Mouse (Mus musculus) B cell, adult 2 months (primary cell): ENCODE data around the gene Duoxa1.
"Not testable (repeated sequence)": the region's sequence is repeated elsewhere in the genome, so short reads cannot be mapped to it uniquely, and the experiment has no call there.

Experiments
- DNase-seq, 2 experiments: peaks; one replicate each; pipeline ENCODE4 v3.0.0; 2022

Gene Duoxa1

DNA sequence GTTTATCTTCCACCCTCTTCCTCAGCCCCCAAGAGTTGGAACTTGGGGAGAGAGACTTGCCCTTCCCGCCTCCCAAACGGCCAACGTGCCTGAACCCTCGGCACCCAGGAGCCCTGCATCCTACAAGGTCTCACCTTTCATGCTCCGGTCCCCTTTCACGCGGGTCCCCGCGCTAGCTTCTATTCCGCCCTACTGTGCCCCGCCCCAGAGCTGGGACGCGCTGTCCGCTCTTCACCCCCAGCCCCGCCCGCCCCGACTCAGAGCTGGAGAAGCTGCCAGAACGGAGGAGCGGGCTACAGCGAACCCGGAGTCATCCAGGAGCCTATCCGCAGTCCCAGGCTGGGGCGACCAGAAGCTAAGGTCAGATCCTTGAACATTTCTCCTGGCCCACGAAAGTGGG lies at the start of gene Duoxa1:
Gene Duoxa1, minus strand, starts transcription at position 195 of the 400 bp plus-strand sequence.
- DNase-seq: no peak

DNA sequence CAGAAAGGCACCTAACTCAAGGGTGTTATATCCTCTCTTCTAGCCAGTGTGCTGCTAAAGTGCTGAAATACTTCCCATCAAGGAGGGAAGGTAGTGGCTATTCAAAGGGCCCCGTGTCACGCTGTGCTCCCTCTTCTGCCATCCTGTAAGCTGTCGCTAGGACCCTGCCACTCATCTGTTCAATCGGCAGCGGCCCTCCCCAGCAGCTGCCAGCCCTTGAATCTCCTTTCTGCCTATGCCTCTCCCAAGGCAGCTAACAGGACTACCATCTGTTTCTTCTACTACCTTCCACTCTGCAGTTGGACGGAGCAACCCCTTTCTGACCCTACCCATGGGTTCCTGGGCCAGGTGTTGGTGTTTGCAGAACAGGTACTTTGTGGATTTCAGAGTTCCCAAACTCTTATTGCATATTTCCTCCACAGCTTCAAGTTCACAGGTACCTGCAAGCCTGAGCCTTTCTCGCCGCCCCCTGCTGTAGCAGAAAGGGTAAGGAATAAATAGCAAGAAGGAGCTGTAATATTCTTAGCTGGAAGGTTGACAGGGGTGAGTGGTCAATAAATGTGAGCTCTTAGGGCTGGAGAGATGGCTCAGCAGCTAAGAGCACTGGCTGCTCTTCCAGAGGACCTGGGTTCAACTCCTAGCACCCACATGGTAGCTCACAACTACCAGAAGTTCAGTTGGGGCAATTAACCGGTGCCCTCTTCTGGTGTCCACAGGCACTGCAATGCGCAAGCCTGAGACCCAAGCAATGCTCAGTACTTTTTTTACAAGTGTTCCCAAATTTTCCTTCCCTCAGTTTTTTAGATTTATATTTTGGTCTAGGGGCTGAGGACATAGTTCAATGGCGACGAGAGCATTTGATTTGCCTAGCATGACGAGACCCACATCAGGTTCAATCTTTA lies 49.3 kb upstream of the Duoxa1 start:
- DNase-seq: no peak

DNA sequence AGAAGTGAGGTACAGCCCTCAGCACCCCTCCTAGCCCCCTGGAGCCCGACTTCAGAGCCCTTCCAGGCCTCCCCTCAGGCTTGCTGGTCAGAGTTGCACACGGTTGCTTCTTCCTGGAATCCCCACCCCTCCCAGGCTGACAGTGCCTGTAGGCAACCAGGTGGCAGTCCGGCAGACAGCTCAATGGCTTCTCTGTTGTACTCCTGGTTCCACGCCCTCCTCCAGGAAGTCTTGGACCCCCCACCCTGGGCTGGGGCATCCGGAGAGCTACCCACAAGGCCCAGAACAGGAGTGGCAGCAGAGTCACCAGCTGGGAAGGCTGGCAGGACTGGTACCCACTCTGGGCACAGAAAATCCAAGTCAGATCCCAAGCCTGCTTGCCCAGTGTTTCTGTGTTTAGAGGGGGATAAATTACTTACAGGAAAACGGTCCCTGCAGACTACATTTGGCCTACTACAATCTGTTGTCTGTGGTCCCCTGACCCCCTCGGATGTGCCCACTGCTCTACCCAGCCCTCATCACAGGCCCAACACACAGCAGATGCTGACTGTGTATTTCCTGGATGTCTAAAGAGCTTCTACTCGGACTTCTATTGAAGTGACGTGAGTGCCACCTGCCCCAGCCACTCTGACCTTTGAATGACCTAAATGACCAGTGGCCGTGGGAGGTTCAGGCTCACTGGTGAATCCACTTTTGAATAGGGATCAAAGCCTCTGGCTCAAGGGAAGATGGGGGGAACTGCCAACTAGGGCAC lies 48.5 kb upstream of the Duoxa1 start:
- DNase-seq: no peak

DNA sequence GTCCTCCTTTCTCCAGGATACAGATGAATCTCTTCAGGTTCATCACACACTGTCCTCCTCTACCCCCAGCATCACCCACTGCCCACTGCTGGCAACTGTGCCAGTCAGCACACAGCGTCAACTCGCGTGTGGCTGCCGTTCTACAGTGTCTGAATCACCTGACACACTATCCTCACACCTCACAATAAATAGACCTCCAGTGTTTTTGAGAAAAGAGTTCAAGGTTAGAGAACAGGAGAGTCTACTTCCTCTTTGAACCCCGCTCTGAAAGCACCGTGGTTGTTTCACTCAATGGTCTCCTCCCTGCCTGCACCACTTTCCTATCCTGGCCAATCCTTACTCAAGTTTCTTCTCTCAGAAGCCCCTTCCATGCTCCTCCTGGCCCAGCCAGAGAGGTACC lies 47.7 kb upstream of the Duoxa1 start:
- DNase-seq: peak; percentile 23 to 40

DNA sequence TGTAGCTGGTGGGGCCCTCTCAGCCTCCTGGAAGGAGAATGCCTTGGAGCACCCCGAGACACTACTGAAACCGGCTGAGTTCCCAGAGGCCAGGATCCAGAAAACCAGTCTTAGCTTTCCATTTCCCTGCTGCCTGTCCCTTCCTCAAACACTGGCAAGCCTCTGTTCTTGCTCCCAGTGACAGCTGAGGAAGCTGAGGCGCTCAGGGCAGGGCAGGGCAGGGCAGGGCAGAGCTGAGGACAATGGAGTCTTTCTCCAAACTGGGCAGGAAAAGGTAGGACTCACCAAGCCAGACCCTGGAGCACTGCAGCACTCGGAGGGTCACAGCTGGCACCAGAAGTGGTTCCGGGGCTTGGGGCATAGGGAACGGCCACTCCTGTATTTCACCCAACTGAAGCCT lies 46.8 kb upstream of the Duoxa1 start:
- DNase-seq: no peak

DNA sequence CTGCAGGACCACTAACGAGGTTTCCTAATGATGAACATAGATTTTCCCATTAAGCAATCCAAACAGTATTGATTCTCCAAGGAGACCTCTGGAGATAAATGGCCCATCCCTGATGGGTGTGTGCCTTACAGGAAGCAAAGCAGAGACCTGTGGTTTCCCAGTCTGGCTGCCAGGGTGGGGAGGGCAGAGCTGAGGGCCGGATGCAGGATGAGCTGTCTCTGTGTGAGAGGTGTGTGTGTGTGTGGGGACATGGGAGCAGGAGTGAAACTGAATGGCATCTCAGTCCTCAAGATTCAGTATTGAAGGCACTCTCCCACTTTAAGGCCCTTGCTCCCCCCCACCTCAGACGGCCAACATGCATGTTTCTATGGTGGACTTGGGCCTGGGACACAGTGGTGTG lies 42.7 kb upstream of the Duoxa1 start:
- no peak for DNase-seq

DNA sequence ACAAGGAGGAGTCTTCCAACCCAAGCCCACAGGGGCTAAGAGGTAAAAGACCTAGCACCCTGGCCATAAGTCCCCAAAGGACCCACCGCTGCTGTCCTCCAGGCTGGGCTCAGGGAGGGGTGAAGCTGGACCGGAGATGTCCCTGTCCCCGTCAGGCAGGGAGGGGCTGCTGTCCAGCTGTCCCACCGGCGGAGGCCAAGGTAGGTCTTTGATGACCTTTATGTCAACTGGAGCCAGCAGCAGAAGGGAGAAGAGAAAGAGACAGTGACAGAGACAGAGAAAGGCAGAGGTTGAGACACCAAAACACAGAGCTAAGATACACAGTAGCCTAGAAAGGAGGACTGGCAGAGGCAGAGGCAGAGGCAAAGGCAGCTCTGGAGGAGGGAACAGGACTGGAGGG lies 41.9 kb upstream of the Duoxa1 start:
- DNase-seq: no peak

DNA sequence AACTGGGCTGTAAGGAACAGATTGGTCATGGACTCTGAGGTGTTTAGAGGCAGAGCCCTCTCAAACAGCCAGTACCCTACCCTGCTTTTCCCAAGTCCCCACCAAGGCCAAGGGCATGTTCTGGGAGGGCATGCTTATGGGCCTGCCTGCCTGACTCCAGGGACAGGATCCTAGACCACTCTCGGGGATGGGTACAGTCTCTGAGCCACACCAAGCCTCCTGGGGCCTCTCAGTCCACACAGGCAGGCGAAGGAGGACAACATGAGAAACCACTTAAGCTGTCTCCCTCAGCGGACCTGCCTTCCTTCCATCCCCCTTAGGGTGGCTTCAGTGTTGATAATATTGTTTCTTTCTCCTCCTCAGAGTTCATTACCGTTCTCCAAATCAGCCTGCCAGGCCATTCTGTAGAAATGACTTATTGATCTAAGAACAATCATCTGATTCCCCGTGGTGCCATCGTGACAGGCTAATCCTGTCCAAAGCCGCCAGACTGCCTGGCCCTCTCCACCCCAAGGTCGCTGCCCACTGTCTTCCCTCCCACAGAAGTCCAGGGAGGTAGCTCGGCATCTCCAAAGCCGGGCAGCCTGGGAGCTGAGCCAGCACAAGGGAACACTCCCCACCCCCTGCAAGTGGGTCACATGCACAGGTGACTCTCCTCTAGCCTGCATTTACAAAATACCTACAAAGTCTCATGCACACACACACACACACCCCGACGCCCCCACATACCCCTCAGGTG lies 40.8 kb upstream of the Duoxa1 start:
- no peak for DNase-seq

DNA sequence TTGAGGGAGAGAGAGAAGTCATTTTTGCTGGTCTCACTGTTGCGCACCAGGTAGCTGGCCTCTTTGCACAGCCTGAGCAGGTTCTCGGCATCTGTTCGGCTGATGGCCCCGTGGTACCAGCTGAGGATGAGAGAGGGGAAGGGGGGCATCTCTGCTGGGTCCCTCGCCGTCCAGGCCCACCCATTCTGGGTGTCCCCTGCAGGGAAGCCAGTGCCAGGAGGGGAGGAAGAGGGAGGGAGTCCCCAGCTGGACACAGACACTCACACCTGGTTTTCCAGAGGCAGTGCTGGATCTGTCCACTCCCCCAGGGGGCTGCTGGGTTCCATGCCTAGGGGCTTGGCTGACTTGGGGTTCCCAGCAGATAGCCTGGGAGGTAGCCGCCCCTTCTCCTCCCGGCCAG lies 40.2 kb upstream of the Duoxa1 start:
- no peak for DNase-seq

DNA sequence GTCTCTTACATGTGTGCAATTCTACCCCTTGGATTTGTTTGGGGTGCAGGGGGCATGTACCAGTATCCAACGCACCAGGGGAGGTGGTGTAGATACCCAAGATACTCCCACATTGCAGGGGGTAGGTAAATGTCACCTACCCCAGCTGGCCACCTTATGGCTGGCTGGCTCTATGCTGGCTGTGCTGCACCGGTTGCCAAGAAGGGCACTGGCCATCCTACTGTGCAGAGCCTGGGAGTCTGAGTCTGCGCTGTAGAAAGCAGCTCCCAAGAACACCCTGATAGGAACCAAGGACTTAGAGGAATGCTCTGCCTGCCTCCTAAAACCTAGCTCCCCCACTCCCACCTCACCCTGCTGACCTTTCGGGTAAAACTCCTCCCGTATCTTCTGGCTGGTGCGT lies 39.5 kb upstream of the Duoxa1 start:
- DNase-seq: no peak

DNA sequence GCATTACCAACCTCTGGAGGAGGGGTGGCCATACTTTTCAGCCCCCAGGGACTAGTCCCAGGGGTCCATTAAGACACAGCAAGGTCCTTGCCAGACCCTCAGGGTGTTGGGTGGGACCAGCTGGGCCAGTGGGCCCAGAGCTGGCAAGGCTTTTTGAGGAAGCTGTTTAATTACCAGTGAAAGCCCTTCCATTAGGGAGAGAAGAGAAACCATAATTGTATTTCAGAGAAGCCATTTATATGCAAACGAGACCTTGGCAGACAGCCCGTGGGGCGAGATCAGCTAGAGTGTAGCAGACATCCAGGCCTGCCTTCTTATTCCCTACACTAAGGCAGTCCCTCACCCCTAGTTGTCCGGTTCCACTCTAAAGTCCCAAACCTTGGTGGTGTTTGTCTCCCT lies 38.4 kb upstream of the Duoxa1 start:
- no peak for DNase-seq

DNA sequence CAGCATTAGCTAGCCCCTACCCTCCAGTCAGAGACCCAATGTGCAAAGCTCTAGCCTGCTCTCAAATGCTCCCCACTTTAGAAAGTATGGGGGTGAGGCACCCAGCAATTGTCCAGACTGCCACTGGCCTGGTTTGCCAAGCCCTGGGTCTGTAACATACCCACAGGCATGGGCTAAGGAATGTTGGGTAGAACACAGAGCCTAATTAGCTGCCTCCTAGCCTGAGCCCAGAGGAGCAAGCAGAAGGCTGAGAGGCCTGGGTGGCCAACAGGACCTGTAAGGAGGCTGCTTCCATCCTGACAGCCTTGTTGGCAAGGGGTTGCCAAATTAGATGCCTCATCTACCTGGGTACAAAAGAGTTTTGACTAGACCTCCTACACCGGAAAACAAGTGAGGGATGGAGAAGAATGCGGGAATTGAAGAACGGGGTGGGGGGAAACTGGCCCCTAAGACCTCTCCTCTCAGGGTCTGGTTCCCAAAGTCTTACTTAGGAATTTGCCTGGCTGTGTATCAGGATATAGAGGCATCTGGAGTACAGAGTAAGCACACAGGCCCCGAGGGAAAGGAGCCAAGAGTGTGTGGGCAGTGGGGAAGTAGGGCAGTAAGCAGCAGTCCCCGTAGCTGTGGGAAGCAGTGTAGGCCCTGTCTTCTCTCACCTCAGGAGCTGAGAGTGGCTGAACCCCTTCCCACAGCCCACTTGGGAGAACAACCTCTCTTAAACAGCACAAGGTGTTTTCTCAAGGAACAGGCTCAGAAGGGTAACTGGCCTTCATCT lies 37.8 kb upstream of the Duoxa1 start:
- DNase-seq: no peak

DNA sequence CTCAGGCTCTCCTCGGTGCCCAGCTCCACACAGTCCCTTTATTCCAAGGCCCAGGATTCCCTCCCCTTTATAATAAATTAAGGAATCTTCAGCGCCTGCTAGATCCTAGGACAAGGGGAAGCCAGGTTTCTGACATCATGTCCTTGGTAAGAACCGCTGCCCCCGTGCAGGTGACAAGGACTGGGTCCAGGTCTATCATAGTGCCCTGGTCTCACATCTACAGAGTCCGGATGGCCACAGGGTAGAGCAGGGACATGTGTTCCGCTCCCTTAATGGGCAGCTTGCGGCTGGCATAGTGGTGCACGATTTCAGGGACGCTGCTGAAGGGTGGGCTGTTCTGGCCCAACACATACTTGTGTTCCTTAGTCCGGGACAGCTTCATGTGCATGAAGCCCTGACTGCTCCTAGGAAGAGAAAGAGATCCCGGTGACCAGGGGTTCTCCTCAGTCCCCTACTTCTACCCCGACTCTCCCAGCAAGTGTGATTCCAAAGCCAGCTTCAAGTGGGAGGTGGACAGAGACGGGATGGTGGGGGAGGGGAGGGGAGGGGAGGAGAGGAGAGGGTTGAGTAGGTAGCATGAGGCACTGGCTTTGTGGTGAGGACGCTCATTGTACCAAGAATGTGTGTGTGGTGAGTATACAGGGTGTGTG lies 35.7 kb upstream of the Duoxa1 start:
- peak; percentile 28 to 35 for DNase-seq

DNA sequence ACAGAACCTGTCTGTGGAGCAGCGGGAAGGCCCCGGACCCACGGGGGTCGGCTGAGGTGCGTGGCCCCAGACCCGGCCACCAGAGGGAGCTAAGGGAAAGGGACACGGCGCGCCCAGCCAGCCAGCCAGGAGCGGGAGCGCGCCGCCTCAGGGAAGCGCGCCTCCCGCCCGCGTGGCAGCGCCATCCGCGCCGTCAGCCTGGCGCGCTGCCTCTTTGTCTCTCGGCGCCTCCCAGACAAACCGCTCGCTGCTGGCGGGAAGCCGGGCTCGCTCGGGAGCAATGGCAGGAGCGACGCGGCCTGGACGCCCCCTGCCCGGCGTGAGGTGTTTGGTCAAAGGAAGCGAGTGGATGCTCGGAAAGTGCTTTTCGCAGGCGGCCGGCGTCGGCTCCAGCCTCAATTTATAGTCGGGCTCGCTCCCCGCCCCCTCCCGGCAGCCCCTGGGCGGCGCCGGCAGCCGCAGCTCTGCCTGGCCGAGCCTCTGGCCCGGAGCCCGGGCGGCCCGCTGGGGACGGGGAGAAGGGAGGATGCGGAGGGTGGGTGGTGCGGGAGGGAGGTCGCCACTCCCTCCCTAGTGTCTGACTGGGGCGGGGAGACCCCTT lies 35.1 kb upstream of the Duoxa1 start:
- DNase-seq: peak; percentile 86 to 87

DNA sequence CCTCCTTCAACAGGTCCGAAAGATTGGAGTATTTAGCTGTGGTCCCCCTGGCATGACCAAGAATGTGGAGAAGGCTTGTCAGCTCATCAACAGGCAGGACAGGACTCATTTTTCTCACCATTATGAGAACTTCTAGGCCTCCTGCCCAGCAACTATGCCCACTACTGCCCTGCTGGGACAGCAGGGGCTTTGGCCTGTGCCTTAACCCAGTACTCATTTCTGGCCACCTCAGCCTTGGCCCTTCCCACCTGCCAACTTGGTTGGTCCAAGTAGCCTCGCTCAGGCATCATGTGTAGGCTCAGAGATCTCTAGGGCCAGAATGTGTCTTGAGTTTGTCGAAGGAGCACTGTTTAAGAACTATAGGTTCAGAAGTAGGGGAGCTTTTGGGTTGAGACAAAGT lies 33.7 kb upstream of the Duoxa1 start:
- no peak for DNase-seq

DNA sequence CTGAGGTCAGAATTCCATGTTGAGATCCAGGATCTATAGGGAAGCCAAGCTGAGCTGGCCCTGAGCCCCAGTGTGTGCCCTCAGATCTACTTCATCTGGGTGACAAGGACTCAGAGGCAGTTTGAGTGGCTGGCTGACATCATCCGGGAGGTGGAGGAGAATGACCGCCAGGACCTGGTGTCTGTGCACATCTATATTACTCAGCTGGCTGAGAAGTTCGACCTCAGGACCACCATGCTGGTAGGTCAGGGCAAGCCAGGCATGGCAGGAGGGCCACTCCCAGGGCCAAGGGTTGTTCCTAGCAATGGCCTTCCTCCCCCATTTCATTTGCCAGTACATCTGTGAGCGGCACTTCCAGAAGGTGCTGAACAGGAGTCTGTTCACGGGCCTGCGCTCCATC lies 32.6 kb upstream of the Duoxa1 start:
- DNase-seq: not testable (repeated sequence)

DNA sequence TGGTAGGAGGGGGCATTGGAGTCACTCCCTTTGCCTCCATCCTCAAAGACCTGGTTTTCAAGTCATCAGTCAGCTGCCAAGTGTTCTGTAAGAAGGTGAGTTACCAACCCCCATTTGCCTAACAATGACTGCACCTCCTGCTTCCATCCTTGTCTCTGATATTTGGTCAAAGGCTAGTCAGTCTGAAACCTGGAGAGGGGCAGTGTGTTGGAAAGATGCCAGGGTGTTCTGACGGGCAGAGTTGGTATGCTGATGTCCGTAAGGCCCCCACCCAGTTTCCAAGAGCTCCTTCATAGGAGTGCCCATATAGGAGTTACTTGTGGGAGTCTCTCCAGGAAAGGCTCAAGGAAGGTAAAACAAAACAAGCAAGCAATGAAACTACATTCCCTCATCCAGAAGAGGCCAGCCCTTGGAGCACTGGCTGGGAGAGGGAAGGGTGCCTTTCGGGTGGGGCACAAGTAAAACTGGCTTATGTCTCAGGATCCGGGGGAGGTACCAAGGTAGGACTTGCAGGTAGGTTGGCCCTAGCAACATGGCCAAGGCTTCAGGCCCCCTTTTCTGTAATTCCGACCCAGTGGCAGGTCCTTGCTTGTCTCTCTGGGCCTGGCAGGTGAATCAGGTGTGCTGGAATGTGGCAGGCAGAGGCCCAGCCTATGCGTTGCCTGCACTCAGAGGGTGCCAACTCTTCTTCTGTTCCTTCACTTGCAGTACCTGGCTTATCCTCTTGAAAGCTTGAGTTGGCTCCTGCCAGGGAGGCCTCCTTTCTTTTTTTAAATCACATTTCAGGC lies 31.8 kb upstream of the Duoxa1 start:
- no peak for DNase-seq

DNA sequence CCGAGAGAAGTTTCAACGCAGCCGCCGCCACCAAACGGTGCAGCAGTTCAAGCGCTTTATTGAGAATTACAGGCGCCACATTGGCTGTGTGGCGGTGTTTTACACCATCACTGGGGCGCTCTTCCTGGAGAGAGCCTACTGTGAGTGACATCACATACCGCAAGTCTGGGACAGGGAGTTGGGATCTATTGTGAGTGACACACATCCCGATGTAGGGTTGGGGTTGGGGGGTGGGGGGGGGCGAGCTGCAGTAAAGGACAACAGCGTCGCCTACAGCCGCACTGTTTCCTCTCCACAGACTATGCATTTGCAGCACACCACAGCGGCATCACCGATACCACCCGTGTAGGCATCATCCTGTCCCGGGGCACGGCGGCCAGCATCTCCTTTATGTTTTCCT lies 23.8 kb upstream of the Duoxa1 start:
- no peak for DNase-seq

DNA sequence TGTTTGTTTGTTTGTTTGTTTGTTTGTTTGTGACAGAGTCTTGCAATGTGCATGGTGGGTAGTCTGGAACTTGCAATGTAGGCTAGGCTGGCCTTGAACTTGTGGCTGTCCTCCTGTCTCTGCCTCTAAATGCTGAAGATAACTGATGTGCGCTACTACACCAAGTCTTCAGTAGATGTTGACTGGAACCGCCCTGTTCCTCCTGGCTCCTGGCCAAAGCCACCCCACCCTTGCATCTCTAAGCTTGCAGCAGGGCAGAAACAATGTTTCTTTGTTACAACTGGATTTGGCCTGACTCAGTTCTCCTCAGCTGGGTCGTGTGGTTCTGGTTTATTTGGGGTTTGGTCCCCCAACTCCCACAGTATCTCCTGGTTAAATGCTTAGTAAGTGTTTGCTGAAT lies 20.6 kb upstream of the Duoxa1 start:
- no peak for DNase-seq

DNA sequence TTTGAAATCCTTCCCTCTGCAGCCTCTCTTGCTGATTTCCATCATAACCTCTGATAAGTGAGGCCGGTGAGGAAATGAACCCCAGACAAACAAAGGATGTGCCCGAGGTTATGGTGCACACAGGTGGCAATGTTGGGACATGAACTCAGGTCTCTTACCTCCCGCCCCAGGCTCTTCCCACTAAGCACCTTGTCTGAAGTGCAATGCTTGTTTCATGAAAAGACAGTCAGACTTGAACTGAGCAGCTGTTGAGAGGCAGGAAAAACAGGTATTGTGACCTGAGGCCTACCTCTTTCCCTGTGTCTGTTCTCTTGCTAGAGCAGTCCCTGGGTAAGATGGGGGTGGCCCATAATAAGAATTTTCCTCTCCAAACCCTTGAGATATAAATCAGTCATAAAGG lies 18.7 kb upstream of the Duoxa1 start:
- DNase-seq: no peak

DNA sequence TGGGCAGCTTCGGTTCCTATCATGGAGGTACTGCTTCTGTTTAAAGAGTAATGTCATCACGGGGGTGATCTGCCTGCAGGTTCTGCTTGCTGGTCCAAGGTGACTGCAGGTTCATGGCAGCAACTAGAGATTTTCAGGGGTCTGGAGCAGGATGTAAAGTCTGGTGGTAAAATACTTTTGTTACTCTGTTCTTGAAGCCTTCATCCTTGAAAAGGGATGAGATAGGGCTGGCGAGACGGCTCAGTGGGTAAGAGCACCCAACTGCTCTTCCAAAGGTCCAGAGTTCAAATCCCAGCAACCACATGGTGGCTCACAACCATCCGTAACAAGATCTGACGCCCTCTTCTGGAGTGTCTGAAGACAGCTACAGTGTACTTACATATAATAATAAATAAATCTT lies 16.8 kb upstream of the Duoxa1 start:
- DNase-seq: not testable (repeated sequence)
